Mouse (Mus musculus): Measurements from ENCODE around the gene Rps6ka5.
A peak's percentile ranks its signal among the peaks of the same experiment; 100 is the strongest.

The Rps6ka5 gene

GRCm38 (mm10) chr12:100665294-100665693, 61.5 kb downstream of the Rps6ka5 start:
- no peak for DNase-seq (ENCODE audit: inconsistent age in 2 of 2, low spot score in 1 of 2)

- no peak for DNase-seq (ENCODE audit: inconsistent age in 2 of 2, low spot score in 1 of 2)
Observed at GRCm38 (mm10) chr12:100660076-100660475, 66.7 kb downstream of the Rps6ka5 start.

GRCm38 (mm10) chr12:100655972-100656371, 70.8 kb downstream of the Rps6ka5 start:
- no peak for DNase-seq (ENCODE audit: inconsistent age in 2 of 2, low spot score in 1 of 2)

GRCm38 (mm10) chr12:100641936-100642335, 84.8 kb downstream of the Rps6ka5 start:
- no peak for DNase-seq (ENCODE audit: inconsistent age in 2 of 2, low spot score in 1 of 2)

GRCm38 (mm10) chr12:100640726-100641125, 86.1 kb downstream of the Rps6ka5 start:
- no peak for DNase-seq (ENCODE audit: inconsistent age in 2 of 2, low spot score in 1 of 2)

- peak; percentile 6 to 30 for DNase-seq (ENCODE audit: inconsistent age in 2 of 2, low spot score in 1 of 2)
Observed at GRCm38 (mm10) chr12:100639680-100640079, 87.1 kb downstream of the Rps6ka5 start.

GRCm38 (mm10) chr12:100637886-100638285, 88.9 kb downstream of the Rps6ka5 start:
- DNase-seq (ENCODE audit: inconsistent age in 2 of 2, low spot score in 1 of 2): no peak

GRCm38 (mm10) chr12:100636733-100637132, 90.0 kb downstream of the Rps6ka5 start:
- DNase-seq (ENCODE audit: inconsistent age in 2 of 2, low spot score in 1 of 2): no peak

- no peak for DNase-seq (ENCODE audit: inconsistent age in 2 of 2, low spot score in 1 of 2)
Observed at GRCm38 (mm10) chr12:100636299-100636633, 90.5 kb downstream of the Rps6ka5 start.

GRCm38 (mm10) chr12:100635601-100636298, 91.0 kb downstream of the Rps6ka5 start:
- DNase-seq (ENCODE audit: inconsistent age in 2 of 2, low spot score in 1 of 2): no peak

- DNase-seq (ENCODE audit: inconsistent age in 2 of 2, low spot score in 1 of 2): no peak
Observed at GRCm38 (mm10) chr12:100633231-100633630, 93.6 kb downstream of the Rps6ka5 start.

GRCm38 (mm10) chr12:100631286-100631685, 95.5 kb downstream of the Rps6ka5 start:
- DNase-seq (ENCODE audit: inconsistent age in 2 of 2, low spot score in 1 of 2): no peak

GRCm38 (mm10) chr12:100629126-100629920, 97.5 kb downstream of the Rps6ka5 start:
- no peak for DNase-seq (ENCODE audit: inconsistent age in 2 of 2, low spot score in 1 of 2)

- no peak for DNase-seq (ENCODE audit: inconsistent age in 2 of 2, low spot score in 1 of 2)
Observed at GRCm38 (mm10) chr12:100626991-100627677, 99.6 kb downstream of the Rps6ka5 start.

- DNase-seq (ENCODE audit: inconsistent age in 2 of 2, low spot score in 1 of 2): peak in 1 of 2 experiments; percentile 46
Observed at GRCm38 (mm10) chr12:100626273-100626990, 100.4 kb downstream of the Rps6ka5 start.

- DNase-seq (ENCODE audit: inconsistent age in 2 of 2, low spot score in 1 of 2): no peak
Observed at GRCm38 (mm10) chr12:100624854-100625447, 101.8 kb downstream of the Rps6ka5 start.

GRCm38 (mm10) chr12:100615251-100615650, 111.5 kb downstream of the Rps6ka5 start:
- DNase-seq (ENCODE audit: inconsistent age in 2 of 2, low spot score in 1 of 2): no peak

GRCm38 (mm10) chr12:100613878-100614277, 112.9 kb downstream of the Rps6ka5 start:
- DNase-seq (ENCODE audit: inconsistent age in 2 of 2, low spot score in 1 of 2): no peak

- no peak for DNase-seq (ENCODE audit: inconsistent age in 2 of 2, low spot score in 1 of 2)
Observed at GRCm38 (mm10) chr12:100613192-100613700, 113.5 kb downstream of the Rps6ka5 start.

GRCm38 (mm10) chr12:100609766-100610165, 117.0 kb downstream of the Rps6ka5 start:
- DNase-seq (ENCODE audit: inconsistent age in 2 of 2, low spot score in 1 of 2): no peak

GRCm38 (mm10) chr12:100609064-100609463, 117.7 kb downstream of the Rps6ka5 start:
- DNase-seq (ENCODE audit: inconsistent age in 2 of 2, low spot score in 1 of 2): no peak

All from adrenal gland, adult (tissue).